Mouse (Mus musculus) embryonic facial prominence, embryonic 12.5 days (tissue): ENCODE measurements around the gene Dmbt1. TPM values are rescaled to one million over a fixed set of nuclear protein-coding genes. Genes with fewer than 3 reads are reported as not detected.

Experiments
- ATAC-seq: fragments of 200-750 bp; cut with Nextera tagmentation; 2 replicates; pipeline ENCODE4 v1.8.0; 2017; ENCODE audit not compliant: insufficient number of reproducible peaks, insufficient read depth, low FRiP score, low TSS enrichment
- H3K27ac ChIP-seq: fragments of 300-500 bp; sonication (generic); 2 replicates; pipeline ENCODE4 v1.5.1; 2016; ENCODE audit warnings: mild to moderate bottlenecking
- H3K27me3 ChIP-seq: fragments of 300-500 bp; sonication (generic); 2 replicates; pipeline ENCODE4 v1.6.1; 2016; ENCODE audit warnings: mild to moderate bottlenecking, moderate library complexity
- H3K36me3 ChIP-seq: fragments of 300-500 bp; sonication (generic); 2 replicates; pipeline ENCODE4 v1.6.1; 2016; ENCODE audit warnings: mild to moderate bottlenecking
- H3K4me1 ChIP-seq: fragments of 300-500 bp; sonication (generic); 2 replicates; pipeline ENCODE4 v1.6.1; 2016
- H3K4me2 ChIP-seq: fragments of 300-500 bp; sonication (generic); replicated peaks from 2 replicates; pipeline ENCODE4 v1.6.1; 2016; ENCODE audit warnings: mild to moderate bottlenecking, moderate library complexity
- H3K4me3 ChIP-seq: fragments of 300-500 bp; sonication (generic); 2 replicates; pipeline ENCODE4 v1.5.1; 2016; ENCODE audit warnings: mild to moderate bottlenecking
- H3K9ac ChIP-seq: fragments of 300-500 bp; sonication (generic); 2 replicates; pipeline ENCODE4 v1.6.1; 2016; ENCODE audit warnings: mild to moderate bottlenecking, moderate library complexity
- H3K9me3 ChIP-seq: fragments of 300-500 bp; sonication (generic); 2 replicates; pipeline ENCODE4 v1.6.1; 2016; ENCODE audit warnings: mild to moderate bottlenecking, moderate library complexity
- WGBS: fragments of 180-500 bp; shearing (Covaris S2); methylation state at CpG from one replicate; pipeline ENCODE4 v1.1.7; 2016; 5-methylcytosine and 5-hydroxymethylcytosine counted together
- polyA plus RNA-seq: library from polyadenylated mRNA; unstranded; fragments of >200 nt; fragmentation: Nextera tagmentation; extraction: Ambion mirVana; gene quantifications from 2 replicates; pipeline ENCODE4 v1.2.1, GENCODE M21; 2016

Dmbt1 gene
- polyA plus RNA-seq = not detected in 2 replicates

- Histone ChIP-seq H3K4me1 (no peaks in the 10 kb centered on the region), H3K27ac (no peak within 1 kb of the TSS), H3K4me2 (no peak within 1 kb of the TSS), H3K4me3 (no peak within 1 kb of the TSS), H3K9ac (no peak within 1 kb of the TSS), H3K9me3 (no peaks in the 10 kb centered on the region), H3K27me3 (no peaks in the 10 kb centered on the region), H3K36me3 (no peaks in the 10 kb centered on the region)
- no peak for ATAC-seq
- WGBS = 84% methylated on average over 5 of the region's 5 CpGs
Observed at GRCm38 (mm10) chr7:131031755-131032154, at the start of gene Dmbt1. TSS of gene Dmbt1 (plus strand) at chr7:131032053.

DNA sequence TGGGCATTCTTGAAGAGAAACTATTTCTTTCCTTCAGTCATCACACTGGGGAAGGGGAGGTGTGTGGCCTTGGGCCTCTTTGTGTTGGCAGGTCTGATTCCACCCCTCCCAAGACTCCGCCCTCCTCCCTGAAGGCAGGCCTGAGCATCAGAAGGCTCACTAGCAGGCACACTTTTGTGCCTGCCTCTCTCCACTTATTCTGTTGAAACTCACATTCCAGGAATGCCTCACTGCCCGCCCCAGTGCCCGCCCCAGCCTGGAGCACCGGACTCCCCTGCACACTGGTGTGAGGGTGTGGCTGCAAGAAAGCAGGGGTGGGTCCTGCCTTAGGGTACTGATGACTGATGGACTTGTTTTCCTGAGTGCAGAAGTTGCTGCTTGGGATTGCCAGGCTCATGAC lies 49.5 kb upstream of the Dmbt1 start:
- peaks cover 15% of the 10 kb centered on the region for H3K4me1 ChIP-seq
- no peak overlapping the region for H3K9ac ChIP-seq
- 24% methylated on average over 4 of the region's 4 CpGs for WGBS
- H3K27ac ChIP-seq = 0 out of 2 replicates have a peak overlapping the region, but pooled peaks have one; percentile 30
- peak; percentile 81; the same call in 1 of the 2 replicates for ATAC-seq
- no peaks in the 10 kb centered on the region for H3K9me3 ChIP-seq
- no peak overlapping the region for H3K4me2 ChIP-seq
- H3K4me3 ChIP-seq = no peak overlapping the region
- H3K27me3 ChIP-seq = no peaks in the 10 kb centered on the region
- H3K36me3 ChIP-seq = no peaks in the 10 kb centered on the region

- no peak for ATAC-seq
- no peak overlapping the region for H3K9ac ChIP-seq
- H3K9me3 ChIP-seq = no peaks in the 10 kb centered on the region
- no peaks in the 10 kb centered on the region for H3K36me3 ChIP-seq
- no peaks in the 10 kb centered on the region for H3K27me3 ChIP-seq
- no peak overlapping the region for H3K4me2 ChIP-seq
- 0 out of 2 replicates have a peak overlapping the region, but pooled peaks have one; percentile 30 for H3K27ac ChIP-seq
- 67% methylated on average over 3 of the region's 3 CpGs for WGBS
- no peak overlapping the region for H3K4me3 ChIP-seq
- peaks cover 12% of the 10 kb centered on the region for H3K4me1 ChIP-seq
Observed at GRCm38 (mm10) chr7:130982881-130983280, 49.0 kb upstream of the Dmbt1 start.

DNA sequence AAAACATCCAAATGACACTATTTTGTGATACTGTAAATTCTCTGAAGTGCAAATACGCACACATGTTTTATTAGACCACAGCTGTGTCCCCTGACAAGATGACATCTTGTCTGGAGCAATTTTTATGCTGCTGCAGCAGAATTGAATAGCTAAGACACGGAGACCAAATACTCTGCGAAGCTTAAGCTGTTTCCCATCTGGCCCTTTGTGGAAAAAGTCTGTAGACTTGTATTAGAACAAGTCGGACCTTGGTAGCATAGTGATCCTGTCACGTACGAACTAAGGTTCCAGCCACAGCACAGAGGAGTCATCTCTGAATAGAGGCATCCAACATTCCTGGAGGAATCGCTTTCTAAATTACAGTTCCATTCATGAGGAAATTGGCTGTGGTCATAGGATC lies 47.6 kb upstream of the Dmbt1 start:
- no peaks in the 10 kb centered on the region for H3K36me3 ChIP-seq
- H3K9me3 ChIP-seq = no peaks in the 10 kb centered on the region
- H3K9ac ChIP-seq = no peak overlapping the region
- no peak overlapping the region for H3K4me2 ChIP-seq
- no peaks in the 10 kb centered on the region for H3K27me3 ChIP-seq
- no peak overlapping the region for H3K4me3 ChIP-seq
- H3K27ac ChIP-seq = no peak overlapping the region
- 80% methylated on average over 7 of the region's 7 CpGs for WGBS
- ATAC-seq = no peak
- H3K4me1 ChIP-seq = peaks cover 13% of the 10 kb centered on the region

GRCm38 (mm10) chr7:130985193-130985592 lies 46.7 kb upstream of the Dmbt1 start:
- no peak overlapping the region for H3K27ac ChIP-seq
- H3K27me3 ChIP-seq = no peaks in the 10 kb centered on the region
- WGBS = 79% methylated on average over 12 of the region's 12 CpGs
- no peak overlapping the region for H3K4me2 ChIP-seq
- H3K9ac ChIP-seq = no peak overlapping the region
- no peaks in the 10 kb centered on the region for H3K36me3 ChIP-seq
- no peak for ATAC-seq
- peaks cover 13% of the 10 kb centered on the region for H3K4me1 ChIP-seq
- H3K9me3 ChIP-seq = no peaks in the 10 kb centered on the region
- no peak overlapping the region for H3K4me3 ChIP-seq

DNA sequence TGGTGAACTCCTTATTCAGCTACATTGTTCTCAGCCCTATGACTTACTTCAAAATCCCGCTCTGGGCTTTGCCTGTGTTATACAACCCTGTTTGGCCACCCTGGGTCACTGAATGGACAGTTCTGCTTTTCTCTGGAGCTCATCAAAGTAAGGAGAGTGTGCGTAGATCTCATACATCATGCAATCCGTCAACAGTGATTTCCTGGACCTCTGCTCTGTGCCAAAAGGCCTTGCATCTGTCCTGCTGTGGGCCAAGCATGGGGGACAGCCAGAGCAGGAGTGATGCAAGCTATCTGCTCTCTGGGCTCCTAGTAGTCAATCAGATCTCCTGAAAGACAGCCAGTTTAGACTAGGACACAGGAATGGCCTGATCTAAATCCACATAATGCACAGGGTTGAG lies 46.1 kb upstream of the Dmbt1 start:
- no peaks in the 10 kb centered on the region for H3K27me3 ChIP-seq
- H3K4me3 ChIP-seq = no peak overlapping the region
- ATAC-seq = no peak
- 83% methylated on average over 3 of the region's 3 CpGs for WGBS
- no peaks in the 10 kb centered on the region for H3K36me3 ChIP-seq
- no peak overlapping the region for H3K27ac ChIP-seq
- peaks cover 13% of the 10 kb centered on the region for H3K4me1 ChIP-seq
- no peak overlapping the region for H3K9ac ChIP-seq
- no peak overlapping the region for H3K4me2 ChIP-seq
- H3K9me3 ChIP-seq = no peaks in the 10 kb centered on the region

DNA sequence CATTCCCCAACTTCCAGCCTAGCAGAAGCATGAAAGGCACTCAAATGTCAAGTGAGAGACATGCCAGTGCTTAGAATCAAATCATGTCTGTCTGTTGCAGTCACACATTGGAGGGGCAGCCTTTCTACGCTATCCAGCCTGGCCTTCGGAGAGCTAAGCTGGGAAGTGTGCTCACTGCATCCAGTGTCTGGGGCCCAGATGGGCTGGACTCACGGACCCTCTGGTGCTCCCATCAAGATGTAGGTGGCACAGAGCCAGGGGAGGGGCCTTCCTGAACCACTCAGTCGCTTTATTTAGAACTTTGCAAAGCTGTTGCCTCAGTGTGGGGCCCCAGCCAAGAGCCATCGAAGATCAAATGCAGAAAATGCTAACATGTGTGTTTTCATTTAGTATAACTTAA lies 43.7 kb upstream of the Dmbt1 start:
- H3K27ac ChIP-seq = no peak overlapping the region; the same call in 1 of the 2 replicates
- 62% methylated on average over 5 of the region's 5 CpGs for WGBS

DNA sequence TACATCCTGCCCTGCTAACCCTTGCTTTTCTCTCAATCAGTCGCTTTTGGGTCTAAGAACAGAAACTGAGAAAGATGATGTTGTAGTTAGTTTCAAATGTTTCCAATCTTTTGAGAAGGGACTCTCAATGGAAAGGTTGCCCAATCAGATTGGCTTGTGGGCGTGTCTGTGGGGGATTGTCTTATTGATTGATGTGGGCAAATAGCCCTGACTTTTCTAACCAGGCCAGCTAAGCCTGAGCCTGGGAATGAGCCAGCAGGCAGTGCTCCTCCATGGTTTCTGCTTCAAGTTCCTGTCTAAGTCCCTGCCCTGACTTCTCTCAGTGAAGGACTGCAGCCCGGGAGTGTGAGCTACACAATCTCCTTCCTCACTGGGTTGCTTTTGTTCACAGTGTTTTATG lies 42.5 kb upstream of the Dmbt1 start:
- peaks cover 6% of the 10 kb centered on the region for H3K4me1 ChIP-seq

More for the DNA sequence above, 43.7 kb upstream of the Dmbt1 start:
- no peak for ATAC-seq
- no peak overlapping the region for H3K4me3 ChIP-seq
- H3K9me3 ChIP-seq = no peaks in the 10 kb centered on the region
- no peak overlapping the region for H3K4me2 ChIP-seq
- no peak overlapping the region for H3K9ac ChIP-seq
- no peaks in the 10 kb centered on the region for H3K27me3 ChIP-seq
- H3K4me1 ChIP-seq = peaks cover 6% of the 10 kb centered on the region
- H3K36me3 ChIP-seq = no peaks in the 10 kb centered on the region

GRCm38 (mm10) chr7:130991174-130991789 lies 40.6 kb upstream of the Dmbt1 start:
- Histone ChIP-seq H3K4me2 (no peak overlapping the region), H3K27me3 (no peaks in the 10 kb centered on the region), H3K9ac (no peak overlapping the region), H3K36me3 (no peaks in the 10 kb centered on the region), H3K4me1 (peaks cover 6% of the 10 kb centered on the region), H3K9me3 (0 out of 2 replicates have a peak, but pooled peaks cover 2% of the 10 kb centered on the region), H3K4me3 (no peak overlapping the region), H3K27ac (no peak overlapping the region)
- no peak for ATAC-seq
- WGBS = 82% methylated on average over 13 of the region's 13 CpGs

More for the DNA sequence above, 42.5 kb upstream of the Dmbt1 start:
- 70% methylated on average over 3 of the region's 3 CpGs for WGBS
- H3K27ac ChIP-seq = no peak overlapping the region
- no peaks in the 10 kb centered on the region for H3K9me3 ChIP-seq
- H3K27me3 ChIP-seq = no peaks in the 10 kb centered on the region
- no peak for ATAC-seq
- H3K4me2 ChIP-seq = no peak overlapping the region
- no peak overlapping the region for H3K9ac ChIP-seq
- H3K36me3 ChIP-seq = no peaks in the 10 kb centered on the region
- H3K4me3 ChIP-seq = no peak overlapping the region

GRCm38 (mm10) chr7:130993907-130994306 lies 37.9 kb upstream of the Dmbt1 start:
- ATAC-seq = no peak
- Histone ChIP-seq H3K27ac (no peak overlapping the region), H3K9me3 (0 out of 2 replicates have a peak, but pooled peaks cover 2% of the 10 kb centered on the region), H3K9ac (no peak overlapping the region), H3K4me3 (no peak overlapping the region), H3K4me2 (no peak overlapping the region), H3K4me1 (no peaks in the 10 kb centered on the region), H3K27me3 (no peaks in the 10 kb centered on the region), H3K36me3 (no peaks in the 10 kb centered on the region)
- 53% methylated on average over 8 of the region's 8 CpGs for WGBS

DNA sequence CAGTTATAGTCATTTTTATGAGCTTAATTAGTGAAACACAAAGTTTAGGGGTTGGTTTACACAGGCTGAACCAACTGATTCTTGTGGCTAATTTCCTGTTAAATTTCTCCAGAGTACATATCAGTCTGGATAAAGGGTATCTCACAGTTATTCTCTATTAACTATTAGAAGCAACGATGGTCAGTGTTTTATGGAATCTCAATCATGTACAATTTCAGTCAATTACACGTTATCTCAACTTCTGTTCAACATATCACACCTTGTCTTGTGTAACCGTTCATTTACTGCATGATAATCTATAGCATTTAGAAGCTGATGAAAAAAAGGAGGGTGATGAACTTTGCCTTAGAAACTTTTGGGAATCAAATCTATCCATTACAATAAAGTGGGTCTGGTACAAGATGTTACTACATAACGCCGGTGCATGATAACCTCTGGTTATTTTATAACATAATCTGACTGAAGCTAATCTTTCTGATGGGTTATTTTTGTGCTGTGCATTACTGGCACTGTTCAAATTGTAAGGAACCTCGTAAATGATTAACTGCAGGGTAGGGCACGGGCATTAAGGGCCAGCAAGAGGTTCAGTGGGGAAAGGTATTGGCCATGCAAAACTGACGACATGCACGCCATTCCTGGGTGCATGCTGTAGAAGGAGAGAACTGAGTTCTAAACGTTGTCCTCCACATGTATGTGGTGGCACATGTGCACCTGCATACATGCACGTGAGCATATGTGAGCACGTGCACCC lies 29.7 kb upstream of the Dmbt1 start:
- no peak for ATAC-seq
- Histone ChIP-seq H3K9ac (no peak overlapping the region), H3K9me3 (0 out of 2 replicates have a peak, but pooled peaks cover 6% of the 10 kb centered on the region), H3K27ac (no peak overlapping the region), H3K27me3 (no peaks in the 10 kb centered on the region), H3K4me1 (no peaks in the 10 kb centered on the region), H3K4me3 (no peak overlapping the region), H3K4me2 (no peak overlapping the region), H3K36me3 (no peaks in the 10 kb centered on the region)
- 87% methylated on average over 12 of the region's 12 CpGs for WGBS

DNA sequence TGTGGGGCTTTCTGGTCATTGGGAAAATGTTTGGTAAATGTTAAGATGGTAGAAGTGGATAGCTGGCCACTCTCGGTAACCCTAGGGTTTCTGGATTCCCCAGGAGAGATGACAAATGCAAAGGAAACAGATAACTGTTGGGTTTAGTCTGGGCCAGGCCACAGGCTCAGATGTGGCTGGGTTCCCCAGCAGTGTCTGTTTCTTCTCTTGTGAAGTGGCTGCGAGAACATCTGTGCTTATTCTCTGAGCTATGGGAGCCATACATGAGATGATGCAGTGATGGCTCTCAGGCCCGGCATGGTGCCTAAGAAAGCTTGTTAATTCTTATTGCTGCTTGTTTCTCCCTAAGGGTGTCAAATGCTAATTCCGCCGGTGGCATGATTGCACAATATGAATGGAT lies 27.8 kb upstream of the Dmbt1 start:
- Histone ChIP-seq H3K4me2 (no peak overlapping the region), H3K9ac (no peak overlapping the region), H3K4me3 (no peak overlapping the region), H3K36me3 (no peaks in the 10 kb centered on the region), H3K27me3 (no peaks in the 10 kb centered on the region), H3K27ac (no peak overlapping the region), H3K4me1 (no peaks in the 10 kb centered on the region), H3K9me3 (0 out of 2 replicates have a peak, but pooled peaks cover 6% of the 10 kb centered on the region)
- 90% methylated on average over 5 of the region's 5 CpGs for WGBS
- ATAC-seq = no peak
